ENCODE assay signal across 9 mouse cellular contexts in the genomic region with DNA sequence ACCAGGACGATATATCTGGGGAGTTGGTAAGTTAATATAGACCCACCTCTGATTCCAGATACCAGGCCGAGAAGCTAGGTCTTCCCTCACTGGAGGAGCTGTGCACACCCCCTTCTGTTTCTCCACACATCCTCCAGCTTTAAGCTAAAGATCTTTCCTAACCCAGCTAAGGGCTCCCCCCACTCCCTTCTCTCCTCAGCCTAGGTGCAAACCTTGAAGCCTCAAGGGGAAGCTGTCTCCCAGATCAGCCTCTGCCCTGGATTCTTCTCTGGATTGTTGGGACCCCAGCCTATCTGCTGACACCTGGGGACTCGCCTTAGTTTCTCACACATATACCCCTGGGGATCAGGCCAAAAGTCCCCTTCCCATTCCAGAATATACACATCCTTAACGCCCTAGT. TPM values are rescaled to one million over a fixed set of nuclear protein-coding genes. Genes with fewer than 3 reads are reported as not detected.
A peak's percentile ranks its signal among the peaks of the same experiment; 100 is the strongest.
DNase-seq lines count a peak whose midpoint lies in the region; ATAC-seq and TF ChIP-seq lines count a peak whose summit lies in the region.
"Had no signal": no experiment of that assay in that cellular context is flagged by ENCODE, and none has a peak within 500 bp of the region (broad histone marks: within the 10 kb centered on the region; RNA-seq: fewer than 3 reads in every experiment).

No protein-coding gene starts in this region.

- 53% methylated on average over 4 of the region's 4 CpGs for WGBS in kidney, postnatal 0 days
- 42% methylated on average over 4 of the region's 4 CpGs for WGBS in forebrain, embryonic 11.5 days
- WGBS in hindbrain, embryonic 15.5 days = 44% methylated on average over 4 of the region's 4 CpGs
- WGBS in neural tube, embryonic 14.5 days = 50% methylated on average over 4 of the region's 4 CpGs

- peak overlapping the region; percentile 87; the same call in 1 of the 2 replicates for H3K4me2 ChIP-seq in kidney, postnatal 0 days (ENCODE audit: low read length)
- H3K4me2 ChIP-seq in forebrain, embryonic 11.5 days (ENCODE audit: low read depth, low read length, severe bottlenecking) = peak overlapping the region; percentile 91
- H3K4me2 ChIP-seq in hindbrain, embryonic 15.5 days = peak overlapping the region; percentile 69
- peak overlapping the region; percentile 84 for H3K4me2 ChIP-seq in neural tube, embryonic 14.5 days (ENCODE audit: low read depth, low read length)

- no peak for ATAC-seq in kidney, postnatal 0 days (replicated peaks; ENCODE audit: low FRiP score, low read depth)
- no peak for ATAC-seq in forebrain, embryonic 11.5 days (replicated peaks; ENCODE audit: low FRiP score)
- ATAC-seq in hindbrain, embryonic 15.5 days (ENCODE audit: low FRiP score, low read depth) = no peak; the same call in 1 of the 2 replicates
- ATAC-seq in neural tube, embryonic 14.5 days (ENCODE audit: low read depth) = no peak
- ATAC-seq: Patski had no signal

- TF ChIP-seq CTCF in kidney, postnatal 0 days (IDR thresholded peaks at IDR 0.05; ENCODE audit: low read depth) = no peak

- no peak overlapping the region for H3K27ac ChIP-seq in kidney, postnatal 0 days
- H3K27ac ChIP-seq in forebrain, embryonic 11.5 days (ENCODE audit: low read depth, low read length) = no peak overlapping the region
- H3K27ac ChIP-seq in hindbrain, embryonic 15.5 days (replicated peaks) = peak overlapping the region; percentile 82
- H3K27ac ChIP-seq in neural tube, embryonic 14.5 days (ENCODE audit: low read depth, low read length) = no peak overlapping the region

- H3K27me3 ChIP-seq in kidney, postnatal 0 days (ENCODE audit: insufficient read depth, low read length) = peaks cover 12% of the 10 kb centered on the region; the same call in 1 of the 2 replicates
- H3K27me3 ChIP-seq in forebrain, embryonic 11.5 days (ENCODE audit: control insufficient read depth, insufficient read depth, low read length) = peaks cover 17% of the 10 kb centered on the region
- H3K27me3 ChIP-seq in hindbrain, embryonic 15.5 days = no peaks in the 10 kb centered on the region
- H3K27me3 ChIP-seq in neural tube, embryonic 14.5 days (ENCODE audit: control insufficient read depth, insufficient read depth, low read length) = peaks cover 7% of the 10 kb centered on the region

- no peak for DNase-seq in kidney, postnatal 0 days (ENCODE audit: low spot score)
- DNase-seq in kidney, postnatal 36 days = no peak
- DNase-seq in forebrain, embryonic 11.5 days (ENCODE audit: low spot score) = no peak
- no peak for DNase-seq in adrenal gland, postnatal 14 days
- no peak for DNase-seq in spleen, postnatal 36 days (ENCODE audit: low spot score in 2 of 2)
- DNase-seq in gastrocnemius, postnatal 4 days (ENCODE audit: low spot score in 2 of 2) = no peak

- H3K9me3 ChIP-seq in kidney, postnatal 0 days (replicated peaks; ENCODE audit: low read length) = no peaks in the 10 kb centered on the region
- H3K9me3 ChIP-seq in forebrain, embryonic 11.5 days (ENCODE audit: control insufficient read depth, low read length) = no peaks in the 10 kb centered on the region
- H3K9me3 ChIP-seq in hindbrain, embryonic 15.5 days = no peaks in the 10 kb centered on the region
- H3K9me3 ChIP-seq in neural tube, embryonic 14.5 days (ENCODE audit: control insufficient read depth, low read length) = no peaks in the 10 kb centered on the region

- H3K36me3 ChIP-seq in kidney, postnatal 0 days (ENCODE audit: insufficient read depth, low read length) = no peaks in the 10 kb centered on the region
- H3K36me3 ChIP-seq in forebrain, embryonic 11.5 days (ENCODE audit: control insufficient read depth, insufficient read depth, low read length) = no peaks in the 10 kb centered on the region
- no peaks in the 10 kb centered on the region for H3K36me3 ChIP-seq in hindbrain, embryonic 15.5 days
- H3K36me3 ChIP-seq in neural tube, embryonic 14.5 days (ENCODE audit: control insufficient read depth, insufficient read depth, low read length) = no peaks in the 10 kb centered on the region

- H3K9ac ChIP-seq in kidney, postnatal 0 days (ENCODE audit: low read depth, low read length) = no peak overlapping the region
- no peak overlapping the region for H3K9ac ChIP-seq in forebrain, embryonic 11.5 days (ENCODE audit: low read length)
- H3K9ac ChIP-seq in hindbrain, embryonic 15.5 days = peak overlapping the region; percentile 55
- peak overlapping the region; percentile 73; the same call in 1 of the 2 replicates for H3K9ac ChIP-seq in neural tube, embryonic 14.5 days (replicated peaks; ENCODE audit: low read depth, low read length)

- H3K4me3 ChIP-seq in kidney, postnatal 0 days (replicated peaks; ENCODE audit: low read depth, low read length) = no peak overlapping the region
- H3K4me3 ChIP-seq in forebrain, embryonic 11.5 days (ENCODE audit: low read depth, low read length) = no peak overlapping the region
- H3K4me3 ChIP-seq in hindbrain, embryonic 15.5 days = peak overlapping the region; percentile 69
- peak overlapping the region; percentile 60 for H3K4me3 ChIP-seq in neural tube, embryonic 14.5 days (ENCODE audit: low read depth, low read length)

- H3K4me1 ChIP-seq in kidney, postnatal 0 days (replicated peaks; ENCODE audit: insufficient read depth, low read length) = peaks cover 5% of the 10 kb centered on the region; the same call in 1 of the 2 replicates
- peaks cover 4% of the 10 kb centered on the region; the same call in 1 of the 2 replicates for H3K4me1 ChIP-seq in forebrain, embryonic 11.5 days (replicated peaks; ENCODE audit: control insufficient read depth, insufficient read depth, low read length)
- 0 out of 2 replicates have a peak, but pooled peaks cover 23% of the 10 kb centered on the region for H3K4me1 ChIP-seq in hindbrain, embryonic 15.5 days (replicated peaks)
- H3K4me1 ChIP-seq in neural tube, embryonic 14.5 days (ENCODE audit: control insufficient read depth, insufficient read depth, low read length) = peaks cover 3% of the 10 kb centered on the region; the same call in 1 of the 2 replicates

RNA-seq across cellular contexts. Expression of a gene that starts 1.7 kb away (rescaled TPM):
- polyA plus RNA-seq in kidney, postnatal 0 days (2015; fragmentation: Nextera tagmentation; extraction: Ambion mirVana) = 4.2 and 4.4 TPM in 2 replicates
- polyA plus RNA-seq in forebrain, embryonic 11.5 days (2014; fragmentation: Nextera tagmentation; extraction: Ambion mirVana) = 0.80 and 0.90 TPM in 2 replicates
- polyA plus RNA-seq in hindbrain, embryonic 15.5 days (2015; fragmentation: Nextera tagmentation; extraction: Ambion mirVana) = 25.3 and 30.3 TPM in 2 replicates
- 17.6 and 30.9 TPM in 2 replicates for polyA plus RNA-seq in neural tube, embryonic 14.5 days (2014; fragmentation: Nextera tagmentation; extraction: Ambion mirVana)
- 7.4 and 7.5 TPM in 2 replicates for total RNA-seq in adrenal gland, postnatal 14 days (2021)
- 1 to 10 TPM; 2.6 to 3.1 TPM for total RNA-seq in gastrocnemius, postnatal 4 days (2021)
- polyA plus RNA-seq: Patski had no signal

Comparison
In these comparisons a context has a peak if more than half of its experiments do, and no peak if none do; other contexts are left out.
1. H3K4me3 ChIP-seq: peak in hindbrain, embryonic 15.5 days (single experiment) and neural tube, embryonic 14.5 days (single experiment); none in kidney, postnatal 0 days (single experiment) and forebrain, embryonic 11.5 days (single experiment).
2. H3K9ac ChIP-seq: peak in hindbrain, embryonic 15.5 days (single experiment) and neural tube, embryonic 14.5 days (single experiment); none in kidney, postnatal 0 days (single experiment) and forebrain, embryonic 11.5 days (single experiment).
3. Peak in every context shown above with its lines, with median percentiles within 50 percentile points of each other: H3K4me2 ChIP-seq.